Mouse (Mus musculus): ENCODE results near the gene Kcnab1. TPM values are rescaled to one million over a fixed set of nuclear protein-coding genes. Genes with fewer than 3 reads are reported as not detected.

The Kcnab1 gene
- total and polyA plus RNA-seq, 3 experiments: 0.38 to 0.81 (median 0.76) TPM

DNA sequence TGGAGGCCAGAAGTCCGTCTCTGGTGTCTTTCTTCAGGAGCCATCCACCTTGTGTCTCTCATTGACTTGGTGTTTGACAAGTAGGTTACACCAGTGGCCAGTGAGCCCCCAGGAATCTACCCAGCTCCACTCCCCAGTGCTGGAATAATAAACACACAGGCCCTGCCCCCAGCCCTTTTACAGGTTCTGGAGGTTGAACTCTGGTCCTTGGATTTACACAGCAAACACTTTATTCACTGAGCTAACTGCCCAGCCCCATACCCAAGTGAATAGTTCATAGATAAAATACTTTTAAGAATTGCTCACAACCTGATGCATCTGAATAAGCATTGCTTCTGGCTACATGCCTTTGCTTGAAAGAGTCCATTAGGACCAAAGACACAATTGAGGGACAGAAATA is 164.1 kb downstream of the Kcnab1 start:
- dilution Hi-C loops (cut with MboI; ENCODE audit: extremely low pct_ligation_motif_present, extremely low pct_unique_long_range_greater_than_20kb, low sequenced_read_pairs): no loop called here
- no peak overlapping the region for H3K27ac ChIP-seq (ENCODE audit: insufficient read depth, low read depth)

DNA sequence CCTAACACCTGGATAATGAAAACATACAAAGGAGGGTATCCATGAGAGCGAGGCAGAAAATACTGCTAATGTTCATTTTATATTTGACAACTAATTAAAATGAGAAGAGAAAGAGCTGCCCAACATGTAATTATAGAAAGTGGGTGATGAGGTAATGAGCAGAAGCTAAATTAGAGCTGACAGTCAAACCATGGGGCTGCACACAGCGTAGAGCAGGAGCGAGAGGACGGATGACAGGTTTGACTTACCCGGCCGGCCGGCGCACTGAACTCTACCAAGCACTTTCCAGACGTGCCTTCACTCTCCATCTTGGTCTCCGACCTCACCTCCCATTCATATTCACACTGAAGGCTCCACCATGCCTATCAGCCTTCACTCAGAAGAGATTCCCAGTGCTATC is 168.6 kb downstream of the Kcnab1 start:
- no peak overlapping the region for H3K27ac ChIP-seq (ENCODE audit: insufficient read depth, low read depth)
- peaks cover 2% of the 10 kb centered on the region for H3K9me3 ChIP-seq (replicated peaks; ENCODE audit: low read length)
- dilution Hi-C loops (cut with MboI; ENCODE audit: extremely low pct_ligation_motif_present, extremely low pct_unique_long_range_greater_than_20kb, low sequenced_read_pairs): no loop called here
- H3K9ac ChIP-seq (ENCODE audit: insufficient read depth, low read depth): no peak overlapping the region
- TF ChIP-seq TBP (conservative IDR thresholded peaks at IDR 0.05; ENCODE audit: low read depth, low read length): no peak
- no peak for TF ChIP-seq BHLHE40 (IDR thresholded peaks at IDR 0.05; ENCODE audit: low read depth, low read length)
- no peak for TF ChIP-seq MEF2A (IDR thresholded peaks at IDR 0.05; ENCODE audit: borderline replicate concordance, low read depth, low read length)
- TF ChIP-seq TCF12 (IDR thresholded peaks at IDR 0.05; ENCODE audit: low read depth, low read length): no peak
- no peak for TF ChIP-seq MXI1 (IDR thresholded peaks at IDR 0.05; ENCODE audit: low read depth, low read length)
- no peaks in the 10 kb centered on the region for H3K36me3 ChIP-seq (replicated peaks in 1 of 2; ENCODE audit: control insufficient read depth in 1 of 2, insufficient read depth in 1 of 2, low read length in 1 of 2)
- no peaks in the 10 kb centered on the region for H3K4me1 ChIP-seq (ENCODE audit: control insufficient read depth in 1 of 2, insufficient read depth in 2 of 2)
- H3K79me2 ChIP-seq (replicated peaks; ENCODE audit: control insufficient read depth, extremely low read depth, insufficient read depth, poor library complexity, severe bottlenecking): no peaks in the 10 kb centered on the region
- DNase-seq (ENCODE audit: extremely low read depth): no peak
- no peak overlapping the region for H3K4me2 ChIP-seq (ENCODE audit: insufficient read depth, low read depth, poor library complexity, severe bottlenecking)
- no peaks in the 10 kb centered on the region for H3K27me3 ChIP-seq (replicated peaks)
- in situ Hi-C loops (cut with MboI; ENCODE audit: low pct_ligation_motif_present, low pct_unique_long_range_greater_than_20kb, low sequenced_read_pairs): no loop called here
- H3K4me3 ChIP-seq (replicated peaks in 1 of 3; ENCODE audit: low read depth in 2 of 3, low read length in 2 of 3, poor library complexity in 1 of 3): no peak overlapping the region

More for the DNA sequence above, 164.1 kb downstream of the Kcnab1 start:
- H3K9me3 ChIP-seq (replicated peaks; ENCODE audit: low read length): no peaks in the 10 kb centered on the region
- no peaks in the 10 kb centered on the region for H3K4me1 ChIP-seq (ENCODE audit: control insufficient read depth in 1 of 2, insufficient read depth in 2 of 2)
- no peaks in the 10 kb centered on the region for H3K79me2 ChIP-seq (replicated peaks; ENCODE audit: control insufficient read depth, extremely low read depth, insufficient read depth, poor library complexity, severe bottlenecking)
- H3K9ac ChIP-seq (ENCODE audit: insufficient read depth, low read depth): no peak overlapping the region
- DNase-seq (ENCODE audit: extremely low read depth): no peak
- TF ChIP-seq TBP (conservative IDR thresholded peaks at IDR 0.05; ENCODE audit: low read depth, low read length) (no peak), KAT2A (IDR thresholded peaks at IDR 0.05; ENCODE audit: insufficient replicate concordance, low read length) (no peak), RCOR1 (conservative IDR thresholded peaks at IDR 0.05; ENCODE audit: low read depth, low read length) (no peak), ZKSCAN1 (IDR thresholded peaks at IDR 0.05; ENCODE audit: borderline replicate concordance, low read depth, low read length) (no peak), MXI1 (IDR thresholded peaks at IDR 0.05; ENCODE audit: low read depth, low read length) (no peak), RAD21 (IDR thresholded peaks at IDR 0.05; ENCODE audit: low read depth, low read length) (no peak), CHD2 (IDR thresholded peaks at IDR 0.05; ENCODE audit: low read length) (no peak), USF1 (IDR thresholded peaks at IDR 0.05; ENCODE audit: low read depth, low read length) (no peak), POLR2AphosphoS2 (IDR thresholded peaks at IDR 0.05; ENCODE audit: low read depth, low read length) (no peak), BHLHE40 (IDR thresholded peaks at IDR 0.05; ENCODE audit: low read depth, low read length) (no peak), CHD1 (IDR thresholded peaks at IDR 0.05; ENCODE audit: low read depth, low read length) (no peak), ETS1 (conservative IDR thresholded peaks at IDR 0.05; ENCODE audit: low read depth, low read length) (no peak), NRF1 (IDR thresholded peaks at IDR 0.05; ENCODE audit: low read depth, low read length) (no peak), JUND (conservative IDR thresholded peaks at IDR 0.05; ENCODE audit: low read depth, low read length) (no peak), ZMIZ1 (IDR thresholded peaks at IDR 0.05; ENCODE audit: low read depth, low read length) (no peak), JUN (IDR thresholded peaks at IDR 0.05; ENCODE audit: insufficient read depth, low read depth, low read length) (no peak), MYC (IDR thresholded peaks at IDR 0.05; ENCODE audit: low read depth, low read length) (no peak), HCFC1 (IDR thresholded peaks at IDR 0.05; ENCODE audit: low read depth, low read length) (no peak), IRF4 (IDR thresholded peaks at IDR 0.05; ENCODE audit: low read depth, low read length) (no peak)
- no peak overlapping the region for H3K4me2 ChIP-seq (ENCODE audit: insufficient read depth, low read depth, poor library complexity, severe bottlenecking)
- no peaks in the 10 kb centered on the region for H3K27me3 ChIP-seq (replicated peaks)
- no peaks in the 10 kb centered on the region for H3K36me3 ChIP-seq (replicated peaks in 1 of 2; ENCODE audit: control insufficient read depth in 1 of 2, insufficient read depth in 1 of 2, low read length in 1 of 2)
- no peak overlapping the region for H3K4me3 ChIP-seq (replicated peaks in 1 of 3; ENCODE audit: low read depth in 2 of 3, low read length in 2 of 3, poor library complexity in 1 of 3)
- in situ Hi-C loops (cut with MboI; ENCODE audit: low pct_ligation_motif_present, low pct_unique_long_range_greater_than_20kb, low sequenced_read_pairs): no loop called here
